Mouse (Mus musculus) kidney, embryonic 14.5 days (tissue): ENCODE data around the gene Cdh8. TPM values are rescaled to one million over a fixed set of nuclear protein-coding genes. Genes with fewer than 3 reads are reported as not detected.

Experiments
- ATAC-seq: fragments of 200-750 bp; cut with Nextera tagmentation; 2 replicates; pipeline ENCODE4 v1.8.0; 2017; ENCODE audit warnings: moderate number of reproducible peaks, mild to moderate bottlenecking, moderate TSS enrichment, moderate library complexity; ENCODE audit not compliant: low FRiP score, low TSS enrichment
- H3K27ac ChIP-seq: fragments of 300-500 bp; sonication (generic); 2 replicates; pipeline ENCODE4 v1.5.1; 2014; ENCODE audit warnings: low read depth, mild to moderate bottlenecking, low read length, moderate library complexity, mixed read lengths
- H3K27me3 ChIP-seq: fragments of 300-500 bp; sonication (generic); 2 replicates; pipeline ENCODE4 v1.6.1; 2014; ENCODE audit warnings: mild to moderate bottlenecking, low read length; ENCODE audit not compliant: control insufficient read depth, insufficient read depth
- H3K36me3 ChIP-seq: fragments of 300-500 bp; sonication (generic); 2 replicates; pipeline ENCODE4 v1.6.1; 2014; ENCODE audit warnings: low read length, mixed read lengths; ENCODE audit not compliant: control insufficient read depth, insufficient read depth
- H3K4me1 ChIP-seq: fragments of 300-500 bp; sonication (generic); 2 replicates; pipeline ENCODE4 v1.6.1; 2014; ENCODE audit warnings: low read length, mixed read lengths; ENCODE audit not compliant: control insufficient read depth, insufficient read depth
- H3K4me2 ChIP-seq: fragments of 300-500 bp; sonication (generic); replicated peaks from 2 replicates; pipeline ENCODE4 v1.6.1; 2014; ENCODE audit warnings: low read depth, mild to moderate bottlenecking, low read length
- H3K4me3 ChIP-seq: fragments of 300-500 bp; sonication (generic); 2 replicates; pipeline ENCODE4 v1.5.1; 2014; ENCODE audit warnings: mild to moderate bottlenecking, low read length
- H3K9ac ChIP-seq: fragments of 300-500 bp; sonication (generic); 2 replicates; pipeline ENCODE4 v1.6.1; 2014; ENCODE audit warnings: low read depth, mild to moderate bottlenecking, low read length, moderate library complexity
- H3K9me3 ChIP-seq: fragments of 300-500 bp; sonication (generic); 2 replicates; pipeline ENCODE4 v1.6.1; 2016; ENCODE audit warnings: low read length; ENCODE audit not compliant: control insufficient read depth
- WGBS: fragments of 180-500 bp; shearing (Covaris S2); extraction: QIAGEN DNeasy Blood & Tissue Kit; methylation state at CpG from one replicate; pipeline ENCODE4 v1.1.7; 2014; 5-methylcytosine and 5-hydroxymethylcytosine counted together
- polyA plus RNA-seq: library from polyadenylated mRNA; unstranded; fragments of >200 nt; fragmentation: Nextera tagmentation; extraction: Ambion mirVana; gene quantifications from 2 replicates; pipeline ENCODE4 v1.2.1, GENCODE M21; 2014

Cdh8 gene
- polyA plus RNA-seq, 1 experiment from 2014 or later: 0.42 TPM

DNA sequence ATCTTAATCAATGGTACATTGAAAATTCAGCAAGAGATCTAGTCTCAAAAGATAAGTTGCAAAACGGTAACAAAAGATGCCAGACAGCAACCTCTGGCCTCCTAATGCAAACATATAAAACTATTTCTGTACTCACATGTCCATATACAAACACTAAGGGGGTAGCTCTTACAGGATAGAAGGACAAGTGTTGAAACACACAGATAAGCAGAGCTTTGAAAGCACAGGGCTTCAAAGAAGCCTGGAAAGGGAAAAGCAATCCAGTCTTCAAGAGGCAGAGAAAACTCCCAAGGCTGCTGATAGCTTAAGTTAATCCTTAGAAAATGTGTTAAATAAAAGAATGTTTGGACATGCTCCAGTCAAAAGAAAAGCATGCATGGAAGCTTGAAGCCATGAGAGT lies 77.0 kb downstream of the Cdh8 start:
- 37% methylated on average over 1 of the region's 1 CpGs for WGBS
- Histone ChIP-seq H3K9me3 (no peaks in the 10 kb centered on the region), H3K4me3 (no peak overlapping the region), H3K27me3 (no peaks in the 10 kb centered on the region), H3K9ac (no peak overlapping the region), H3K36me3 (no peaks in the 10 kb centered on the region), H3K27ac (no peak overlapping the region), H3K4me2 (no peak overlapping the region), H3K4me1 (no peaks in the 10 kb centered on the region)
- ATAC-seq: no peak

- Histone ChIP-seq H3K9me3 (no peaks in the 10 kb centered on the region), H3K4me3 (no peak overlapping the region), H3K27me3 (no peaks in the 10 kb centered on the region), H3K4me1 (no peaks in the 10 kb centered on the region), H3K9ac (no peak overlapping the region), H3K36me3 (no peaks in the 10 kb centered on the region), H3K4me2 (no peak overlapping the region), H3K27ac (no peak overlapping the region)
- WGBS: 77% methylated on average over 5 of the region's 5 CpGs
- ATAC-seq: no peak
Observed at GRCm38 (mm10) chr8:99327559-99327958, 88.7 kb downstream of the Cdh8 start.

GRCm38 (mm10) chr8:99314561-99314960 lies 101.7 kb downstream of the Cdh8 start:
- Histone ChIP-seq H3K27ac (no peak overlapping the region), H3K9ac (no peak overlapping the region), H3K4me3 (no peak overlapping the region), H3K36me3 (no peaks in the 10 kb centered on the region), H3K9me3 (no peaks in the 10 kb centered on the region), H3K4me1 (no peaks in the 10 kb centered on the region), H3K27me3 (no peaks in the 10 kb centered on the region), H3K4me2 (no peak overlapping the region)
- no peak for ATAC-seq
- 76% methylated on average over 2 of the region's 2 CpGs for WGBS

- no peak overlapping the region for H3K4me3 ChIP-seq
- no peaks in the 10 kb centered on the region for H3K9me3 ChIP-seq
- no peaks in the 10 kb centered on the region for H3K36me3 ChIP-seq
- ATAC-seq: no peak
- WGBS: 77% methylated on average over 4 of the region's 4 CpGs
- no peak overlapping the region for H3K4me2 ChIP-seq
- H3K27me3 ChIP-seq: no peaks in the 10 kb centered on the region
- H3K4me1 ChIP-seq: no peaks in the 10 kb centered on the region
- no peak overlapping the region for H3K9ac ChIP-seq
- H3K27ac ChIP-seq: no peak overlapping the region
Observed at GRCm38 (mm10) chr8:99304184-99304583, 112.1 kb downstream of the Cdh8 start.

- WGBS: 89% methylated on average over 1 of the region's 1 CpGs
- no peaks in the 10 kb centered on the region for H3K9me3 ChIP-seq
Observed at GRCm38 (mm10) chr8:99290201-99290600, 126.1 kb downstream of the Cdh8 start.

DNA sequence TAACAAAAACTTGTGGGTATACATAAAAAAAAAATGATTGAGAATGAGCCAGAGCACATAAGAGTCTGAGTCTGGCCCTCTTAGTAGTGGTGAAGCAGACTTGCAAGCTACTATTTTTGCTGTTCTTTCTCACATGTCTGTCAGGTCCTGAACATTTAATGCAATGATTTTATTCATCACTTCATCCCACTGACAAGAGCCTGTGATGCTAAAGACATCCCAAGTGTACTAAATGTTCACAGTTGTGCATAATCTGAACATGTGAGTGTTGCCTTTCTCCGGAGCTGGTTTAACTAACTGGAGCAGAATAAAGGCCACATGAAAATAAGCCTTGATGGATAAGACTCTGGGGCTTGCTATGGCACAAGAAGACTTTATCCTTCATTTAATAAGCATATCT lies 131.2 kb downstream of the Cdh8 start:
- WGBS: 93% methylated on average over 1 of the region's 1 CpGs
- Histone ChIP-seq H3K4me3 (no peak overlapping the region), H3K4me1 (no peaks in the 10 kb centered on the region), H3K4me2 (no peak overlapping the region), H3K27me3 (no peaks in the 10 kb centered on the region), H3K36me3 (no peaks in the 10 kb centered on the region), H3K27ac (no peak overlapping the region), H3K9me3 (no peaks in the 10 kb centered on the region), H3K9ac (no peak overlapping the region)
- ATAC-seq: no peak

More at GRCm38 (mm10) chr8:99290201-99290600, 126.1 kb downstream of the Cdh8 start:
- H3K9ac ChIP-seq: no peak overlapping the region
- no peak overlapping the region for H3K4me3 ChIP-seq
- ATAC-seq: no peak
- no peak overlapping the region for H3K27ac ChIP-seq
- H3K4me2 ChIP-seq: no peak overlapping the region
- no peaks in the 10 kb centered on the region for H3K27me3 ChIP-seq
- no peaks in the 10 kb centered on the region for H3K36me3 ChIP-seq
- no peaks in the 10 kb centered on the region for H3K4me1 ChIP-seq

GRCm38 (mm10) chr8:99280375-99280774 lies 135.9 kb downstream of the Cdh8 start:
- no peak overlapping the region for H3K27ac ChIP-seq
- no peaks in the 10 kb centered on the region for H3K4me1 ChIP-seq
- H3K4me3 ChIP-seq: no peak overlapping the region
- H3K9me3 ChIP-seq: no peaks in the 10 kb centered on the region
- H3K36me3 ChIP-seq: no peaks in the 10 kb centered on the region
- H3K4me2 ChIP-seq: no peak overlapping the region
- no peaks in the 10 kb centered on the region for H3K27me3 ChIP-seq
- H3K9ac ChIP-seq: no peak overlapping the region
- no peak for ATAC-seq

- no peak overlapping the region for H3K9ac ChIP-seq
- H3K4me1 ChIP-seq: no peaks in the 10 kb centered on the region
- no peaks in the 10 kb centered on the region for H3K36me3 ChIP-seq
- no peaks in the 10 kb centered on the region for H3K27me3 ChIP-seq
- no peaks in the 10 kb centered on the region for H3K9me3 ChIP-seq
- ATAC-seq: no peak
- H3K27ac ChIP-seq: no peak overlapping the region
- 83% methylated on average over 3 of the region's 3 CpGs for WGBS
- H3K4me3 ChIP-seq: no peak overlapping the region
- H3K4me2 ChIP-seq: no peak overlapping the region
Observed at GRCm38 (mm10) chr8:99267133-99267532, 149.1 kb downstream of the Cdh8 start.

GRCm38 (mm10) chr8:99234372-99234771 lies 181.9 kb downstream of the Cdh8 start:
- H3K9me3 ChIP-seq: no peaks in the 10 kb centered on the region
- H3K27ac ChIP-seq: no peak overlapping the region
- no peaks in the 10 kb centered on the region for H3K27me3 ChIP-seq
- H3K4me3 ChIP-seq: no peak overlapping the region
- WGBS: 92% methylated on average over 4 of the region's 4 CpGs
- H3K36me3 ChIP-seq: no peaks in the 10 kb centered on the region
- no peaks in the 10 kb centered on the region for H3K4me1 ChIP-seq
- H3K9ac ChIP-seq: no peak overlapping the region
- no peak overlapping the region for H3K4me2 ChIP-seq
- no peak for ATAC-seq

DNA sequence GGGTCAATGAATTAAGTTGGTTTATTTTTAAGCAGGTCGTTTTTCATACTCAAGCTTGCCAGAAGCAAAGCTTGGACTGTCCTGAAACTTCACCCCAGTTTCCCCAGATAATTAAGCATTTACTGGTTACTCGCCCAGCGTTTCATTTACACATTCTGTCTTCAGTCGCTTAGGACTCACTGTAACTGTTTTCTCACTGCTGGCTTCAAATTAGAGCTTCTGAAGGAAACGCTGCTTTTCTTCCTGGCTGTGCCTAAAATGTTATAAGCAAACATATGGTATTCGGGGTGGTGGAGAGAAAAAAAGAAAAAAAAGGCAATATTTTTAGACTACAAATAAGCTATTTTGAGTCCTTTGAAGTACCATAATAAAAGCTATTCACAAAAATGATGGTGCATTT lies 192.6 kb downstream of the Cdh8 start:
- no peaks in the 10 kb centered on the region for H3K9me3 ChIP-seq

More for the DNA sequence above, 192.6 kb downstream of the Cdh8 start:
- no peaks in the 10 kb centered on the region for H3K27me3 ChIP-seq
- no peaks in the 10 kb centered on the region for H3K4me1 ChIP-seq
- WGBS: 61% methylated on average over 6 of the region's 6 CpGs
- H3K4me2 ChIP-seq: no peak overlapping the region
- H3K4me3 ChIP-seq: no peak overlapping the region
- H3K27ac ChIP-seq: no peak overlapping the region
- no peak for ATAC-seq
- H3K9ac ChIP-seq: no peak overlapping the region
- H3K36me3 ChIP-seq: no peaks in the 10 kb centered on the region
